Mouse (Mus musculus): Measurements from ENCODE around the gene Psmd7. TPM values are rescaled to one million over a fixed set of nuclear protein-coding genes. Genes with fewer than 3 reads are reported as not detected.

Gene Psmd7
- total RNA-seq, 2 experiments from 2014 or later: 110 to 119 TPM

DNA sequence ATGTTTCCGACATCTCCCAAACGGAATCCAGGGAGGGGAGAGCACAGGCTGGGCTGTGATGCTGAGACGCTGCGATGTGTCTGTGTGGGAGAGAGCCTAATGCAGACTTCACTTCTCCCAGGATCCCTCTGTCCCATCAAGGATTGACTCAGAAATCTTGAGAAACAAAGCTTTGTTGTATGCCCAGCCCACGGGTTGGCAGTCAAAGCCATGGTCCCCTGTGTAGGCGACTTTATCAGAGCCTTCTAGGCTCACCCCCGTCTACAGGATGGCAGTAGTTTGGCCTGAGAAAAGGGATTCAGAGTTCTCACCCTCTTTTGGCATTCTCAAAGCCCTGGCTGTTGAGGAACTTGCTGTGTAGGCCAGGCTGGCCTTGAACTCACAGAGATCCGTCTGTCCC is 9.7 kb downstream of the Psmd7 start:
- no peak for DNase-seq

DNA sequence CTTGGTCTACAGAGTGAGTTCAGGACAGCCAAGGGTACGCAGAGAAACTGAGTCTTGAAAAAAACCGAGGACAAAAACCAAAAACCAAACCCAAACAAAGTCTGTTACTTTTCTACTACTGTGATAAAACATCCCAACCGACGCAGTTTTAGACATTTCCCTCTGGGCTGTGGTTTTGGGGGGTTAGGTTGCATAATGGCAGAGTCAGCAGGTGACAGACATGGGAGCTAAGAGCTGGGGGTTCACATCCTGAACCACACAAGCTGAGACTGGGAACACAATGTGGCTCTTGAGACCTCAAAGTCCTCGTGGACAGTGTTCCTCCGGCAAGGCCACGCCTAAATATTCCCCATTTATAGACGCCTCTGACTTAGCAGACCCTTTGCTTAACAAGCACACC is 10.1 kb downstream of the Psmd7 start:
- DNase-seq: no peak

- no peak for DNase-seq
Measured at GRCm38 (mm10) chr8:107577640-107578039, 10.6 kb downstream of the Psmd7 start.

- DNase-seq: peak; percentile 80 to 83
Measured at GRCm38 (mm10) chr8:107576702-107577101, 11.6 kb downstream of the Psmd7 start.

GRCm38 (mm10) chr8:107574771-107575170 is 13.5 kb downstream of the Psmd7 start:
- DNase-seq: no peak

DNA sequence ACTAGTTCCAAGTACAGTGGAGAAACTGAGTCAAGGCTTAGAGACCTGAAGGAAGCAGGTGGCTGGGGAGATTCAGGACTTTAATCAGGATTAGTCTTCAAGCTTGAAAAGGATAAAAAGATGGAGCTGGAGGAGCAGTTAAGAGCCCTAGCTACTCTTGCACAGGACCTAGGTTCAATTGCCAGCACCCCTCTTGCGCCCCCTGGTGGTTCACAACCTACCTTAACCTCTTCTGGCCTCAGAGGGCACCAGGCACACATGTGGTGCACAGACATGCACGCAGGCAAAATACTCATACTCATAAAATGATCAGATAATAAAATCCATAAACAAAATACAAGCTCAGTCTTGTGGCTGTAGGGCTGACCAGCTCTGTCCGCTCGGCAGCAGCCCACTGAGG is 15.8 kb downstream of the Psmd7 start:
- peak; percentile 84 to 89 for DNase-seq

GRCm38 (mm10) chr8:107571486-107572135 is 16.7 kb downstream of the Psmd7 start:
- no peak for DNase-seq

GRCm38 (mm10) chr8:107571046-107571445 is 17.2 kb downstream of the Psmd7 start:
- DNase-seq: no peak

DNA sequence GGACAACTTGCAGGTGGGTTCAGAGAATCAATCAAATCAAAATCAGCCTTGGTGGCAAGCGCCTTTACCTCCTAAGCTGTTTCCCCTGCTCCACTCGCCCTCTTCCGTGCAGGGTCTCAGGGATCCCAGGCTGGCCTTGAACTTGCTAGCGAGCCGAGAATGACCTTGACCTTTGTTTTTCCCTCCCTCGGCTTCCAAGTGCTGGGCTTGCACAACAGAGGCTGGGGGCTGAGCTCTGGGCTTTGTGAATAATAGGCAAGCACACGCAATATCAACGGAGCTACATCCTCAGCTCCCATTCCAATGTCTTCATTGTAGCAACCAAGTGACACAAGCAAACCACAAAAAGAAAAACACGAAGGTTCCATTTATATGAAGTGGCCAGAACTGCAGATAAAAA is 26.1 kb downstream of the Psmd7 start:
- peak in 1 of 2 experiments; percentile 12 for DNase-seq

DNA sequence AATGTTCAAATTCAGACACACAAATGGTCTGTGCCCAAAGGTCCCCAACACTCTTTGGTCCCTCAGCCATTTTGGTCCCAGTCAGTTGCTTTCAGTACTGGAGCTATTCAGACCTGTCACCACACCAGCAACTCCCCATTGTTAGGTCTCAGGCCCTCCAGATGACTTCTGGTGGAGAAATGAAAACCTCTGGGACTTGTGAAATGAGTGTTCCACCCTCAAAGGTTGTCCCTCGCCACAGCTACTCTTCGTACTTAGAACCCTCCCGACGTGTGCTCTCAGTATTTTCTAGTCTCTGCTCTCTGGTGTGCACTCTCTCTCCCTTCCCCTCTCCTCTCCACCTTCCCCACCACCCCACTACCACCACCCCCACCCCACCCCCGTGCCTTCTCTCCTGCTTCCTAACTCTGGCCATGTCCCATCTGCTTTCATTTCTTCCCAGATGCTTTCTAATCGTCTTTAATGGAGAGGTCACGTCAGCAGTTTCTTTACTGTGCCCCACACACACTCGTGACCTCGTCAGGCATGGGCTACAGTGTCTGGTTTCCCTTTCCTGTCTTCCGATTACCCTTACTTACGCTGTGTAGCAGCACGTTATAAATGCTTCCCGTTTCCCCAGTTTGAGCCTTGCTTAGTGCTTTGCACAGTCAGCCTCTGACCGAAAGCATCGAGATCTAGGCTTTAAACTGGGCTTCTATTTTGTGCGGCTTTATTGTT is 27.3 kb downstream of the Psmd7 start:
- no peak for DNase-seq

DNA sequence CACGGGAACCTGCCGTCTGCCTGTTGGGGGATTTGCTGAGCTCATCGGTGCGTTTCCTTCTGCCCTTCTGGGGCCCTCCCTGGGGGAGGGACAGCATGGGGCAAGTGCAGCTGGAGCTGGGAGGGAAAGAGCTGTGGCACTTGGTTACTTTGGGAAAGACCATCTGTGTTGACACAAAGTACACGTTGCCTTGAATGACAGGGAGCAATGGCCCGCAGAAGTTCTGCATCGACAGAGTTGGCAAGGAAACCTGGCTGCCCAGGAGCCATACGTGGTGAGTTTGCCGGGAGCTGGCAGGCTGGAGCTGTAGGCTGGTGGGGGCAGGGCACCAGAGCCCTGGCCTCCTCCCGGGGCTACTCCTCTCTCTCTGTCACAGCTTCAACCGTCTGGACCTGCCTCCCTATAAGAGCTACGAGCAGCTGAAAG is 31.7 kb downstream of the Psmd7 start:
- no peak for DNase-seq

GRCm38 (mm10) chr8:107555231-107555630 is 33.0 kb downstream of the Psmd7 start:
- no peak for DNase-seq

GRCm38 (mm10) chr8:107552234-107552633 is 36.0 kb downstream of the Psmd7 start:
- DNase-seq: no peak

- DNase-seq: no peak
Measured at GRCm38 (mm10) chr8:107546817-107547216, 41.4 kb downstream of the Psmd7 start.

DNA sequence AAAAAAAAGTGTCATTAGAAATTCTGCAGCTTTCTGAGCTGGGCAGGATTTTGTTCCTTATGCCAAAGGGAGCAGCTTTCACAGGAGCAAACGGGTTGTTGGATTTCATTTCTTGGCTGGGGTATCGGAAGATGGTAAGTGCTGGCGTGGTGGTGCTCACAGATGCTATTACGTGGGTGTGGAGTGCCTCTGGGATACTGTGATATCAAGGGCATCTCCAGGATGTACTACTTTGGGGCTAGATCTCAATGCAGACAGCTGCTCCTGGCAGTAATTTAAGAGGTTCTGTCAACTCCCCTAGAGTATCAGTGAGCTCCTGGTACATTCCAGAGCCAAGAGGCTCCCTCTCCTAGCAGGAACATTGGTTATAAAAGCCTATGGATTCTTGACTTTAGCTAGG is 42.1 kb downstream of the Psmd7 start:
- DNase-seq: no peak

DNA sequence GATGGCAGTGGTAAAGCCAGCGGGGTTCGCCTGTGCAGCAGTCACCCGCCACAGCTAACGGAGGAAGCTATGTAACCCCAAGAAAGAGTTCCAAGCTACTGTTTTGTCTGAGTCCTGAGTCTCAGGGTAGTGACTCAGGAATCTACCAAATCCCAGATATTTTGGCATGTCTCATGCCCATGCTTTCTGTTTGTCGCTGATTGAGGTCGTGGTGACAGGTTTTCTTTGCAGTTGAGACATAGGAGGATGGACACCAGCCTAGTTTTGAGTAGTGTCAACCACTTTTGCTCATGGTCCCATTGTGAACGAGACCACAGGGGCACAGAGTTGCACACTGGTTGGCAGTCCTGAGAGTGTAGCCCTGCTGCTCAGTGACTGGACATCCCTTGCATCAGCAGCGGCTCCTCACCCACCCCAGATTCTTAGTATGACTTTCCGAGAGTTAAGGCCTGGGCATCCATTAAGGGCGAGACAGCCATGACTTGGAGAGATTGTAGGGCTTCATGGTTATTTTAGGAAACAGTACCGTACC is 42.6 kb downstream of the Psmd7 start:
- no peak for DNase-seq

- DNase-seq: no peak
Measured at GRCm38 (mm10) chr8:107544651-107545174, 43.6 kb downstream of the Psmd7 start.

GRCm38 (mm10) chr8:107544211-107544610 is 44.1 kb downstream of the Psmd7 start:
- DNase-seq: no peak

GRCm38 (mm10) chr8:107543714-107544113 is 44.5 kb downstream of the Psmd7 start:
- no peak for DNase-seq

- DNase-seq: no peak
Measured at GRCm38 (mm10) chr8:107542151-107542550, 46.1 kb downstream of the Psmd7 start.

DNA sequence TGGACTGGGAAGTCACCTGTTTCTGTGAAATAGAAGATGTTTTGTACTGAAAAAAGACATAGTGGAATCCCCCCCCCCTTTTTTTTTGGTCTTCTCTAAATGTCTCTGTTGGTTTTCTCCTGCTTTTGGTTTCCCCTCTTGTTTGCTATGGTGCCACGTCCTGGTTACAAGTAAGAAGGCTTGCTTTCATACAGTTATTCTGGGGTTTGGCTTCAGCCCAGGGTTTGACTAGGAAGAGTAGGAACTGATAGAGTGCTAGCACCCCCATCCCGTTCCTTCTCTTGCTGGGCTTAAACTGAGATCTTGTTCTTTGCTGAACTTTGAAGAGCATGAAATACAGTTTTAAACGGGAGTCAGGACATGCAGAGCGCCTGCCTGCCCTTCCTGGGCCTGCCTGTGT is 46.9 kb downstream of the Psmd7 start:
- DNase-seq: no peak

DNA sequence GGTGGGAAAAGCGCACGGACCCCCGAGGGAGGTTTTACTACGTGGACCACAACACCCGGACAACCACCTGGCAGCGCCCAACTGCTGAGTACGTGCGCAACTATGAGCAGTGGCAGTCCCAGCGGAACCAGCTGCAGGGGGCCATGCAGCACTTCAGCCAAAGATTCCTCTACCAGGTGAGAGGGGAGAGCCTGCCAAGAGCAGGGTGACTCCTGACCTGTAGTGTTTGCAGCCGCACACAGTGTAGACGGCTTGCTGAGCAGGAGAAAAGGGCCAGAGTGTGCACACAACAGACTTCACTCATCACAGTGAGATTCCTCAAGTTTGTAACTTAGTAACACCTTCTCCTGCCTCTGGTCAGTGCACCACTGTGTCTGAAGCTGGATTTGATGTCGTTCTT is 47.6 kb downstream of the Psmd7 start:
- DNase-seq: no peak

DNA sequence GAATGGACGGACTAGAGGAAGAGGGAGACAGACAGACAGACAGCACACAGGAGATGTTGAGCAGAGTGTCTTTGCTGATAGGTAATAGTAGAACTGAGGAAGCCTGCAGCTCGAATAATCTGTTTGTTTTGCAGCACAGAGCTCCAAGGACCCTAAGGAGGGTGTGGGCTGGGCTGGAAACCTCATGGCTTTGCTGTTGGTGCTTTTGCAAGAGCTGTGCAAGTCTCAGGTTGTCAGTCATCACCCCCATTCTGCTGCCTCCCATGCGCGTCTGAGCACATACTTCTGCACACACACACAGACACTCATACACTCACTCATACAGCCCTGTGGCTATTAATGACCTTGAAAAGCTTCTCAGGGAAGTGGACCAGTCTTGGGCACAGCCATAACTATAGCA is 50.8 kb downstream of the Psmd7 start:
- DNase-seq: no peak
